Mouse (Mus musculus) leukemia stem cell, adult 10-12 weeks (primary cell): Measurements from ENCODE around the gene Apod. TPM values are rescaled to one million over a fixed set of nuclear protein-coding genes. Genes with fewer than 3 reads are reported as not detected.

Source experiments
- polyA plus RNA-seq: library from polyadenylated mRNA; stranded (reverse); fragments of >175 nt; gene quantifications from 2 replicates; pipeline ENCODE4 v1.2.3, GENCODE M21; 2012; ENCODE audit warnings: low replicate concordance

Gene Apod
- 0.08 TPM in 1 of 2 replicates, not detected in the other for polyA plus RNA-seq

DNA sequence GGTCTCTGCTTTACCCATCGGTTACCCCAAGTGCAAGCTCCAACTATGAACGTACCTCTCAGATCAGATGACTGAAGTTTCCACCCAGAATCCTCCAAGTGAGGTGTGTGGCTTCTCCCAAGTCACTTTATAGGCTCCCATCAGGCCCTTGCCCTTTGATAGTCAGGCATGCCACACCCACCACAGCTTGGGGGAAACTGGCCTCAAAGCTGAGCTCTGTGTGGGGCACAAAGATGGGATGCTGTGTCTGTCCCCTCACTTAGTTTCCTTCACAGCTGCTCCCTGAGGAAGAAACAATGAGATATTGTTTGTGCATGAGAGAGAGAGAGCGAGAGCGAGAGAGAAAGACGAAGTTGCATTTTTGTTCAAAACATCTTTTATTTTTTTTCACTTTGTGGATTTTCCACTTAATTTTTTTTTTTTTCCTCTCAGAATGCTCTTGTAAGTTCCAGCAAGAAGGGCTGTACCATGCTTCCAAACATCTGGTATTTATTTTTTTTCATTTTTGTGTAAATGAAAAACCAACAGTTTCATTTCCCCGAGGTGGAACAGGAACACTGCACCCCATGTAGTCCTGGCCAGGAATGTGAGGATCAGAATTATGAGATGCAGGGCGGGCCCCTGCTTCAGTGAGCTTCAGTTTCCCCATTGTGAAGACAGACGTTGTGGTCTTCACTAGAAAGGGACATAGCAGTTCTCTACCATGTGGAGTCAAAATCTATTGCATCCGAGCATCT, at the start of gene Apod:
Apod (minus strand) TSS at position 312 of the 737 bp plus-strand sequence.

GRCm38 (mm10) chr16:31274674-31275460, 39.7 kb downstream of the Apod start, which contains the start of gene Ppp1r2:
Gene Ppp1r2, minus strand, starts transcription at chr16:31275277.

Other genes with a start within 250 kb of the Apod start
- 3.8 and 5.7 TPM in 2 replicates for gene Xxylt1, start 233.4 kb downstream of the Apod start, polyA plus RNA-seq
- 3.8 TPM in 2 replicates for gene Acap2, start 113.6 kb downstream of the Apod start, polyA plus RNA-seq
- gene Ppp1r2, start 39.5 kb downstream of the Apod start, polyA plus RNA-seq = 102 and 124 TPM in 2 replicates
- 19.2 and 26.3 TPM in 2 replicates for gene Bdh1, start 107.5 kb upstream of the Apod start, polyA plus RNA-seq